Mouse (Mus musculus) C2C12 (cell line): ENCODE data around the gene Abhd14b.

Source experiments
- CTCF ChIP-seq: IDR thresholded peaks from one replicate; pipeline ENCODE4 v1.5.1; 2011; ENCODE audit not compliant: control insufficient read depth, insufficient read depth, insufficient read length
- FOSL1 ChIP-seq: IDR thresholded peaks from one replicate; pipeline ENCODE4 v1.8.0; 2011; ENCODE audit warnings: mild to moderate bottlenecking, low read length; ENCODE audit not compliant: poor library complexity, insufficient read depth, severe bottlenecking
- MYOD1 ChIP-seq: IDR thresholded peaks from one replicate; pipeline ENCODE4 v1.6.1; 2011; ENCODE audit warnings: low read depth; ENCODE audit not compliant: control insufficient read depth, insufficient read length
- MYOG ChIP-seq: IDR thresholded peaks from one replicate; pipeline ENCODE4 v1.6.1; 2011; ENCODE audit not compliant: control insufficient read depth, insufficient read length; ENCODE audit errors: extremely low read depth
- USF1 ChIP-seq: IDR thresholded peaks from one replicate; pipeline ENCODE4 v1.6.1; 2011; ENCODE audit warnings: low read depth, mild to moderate bottlenecking, control low read depth, moderate library complexity

DNA sequence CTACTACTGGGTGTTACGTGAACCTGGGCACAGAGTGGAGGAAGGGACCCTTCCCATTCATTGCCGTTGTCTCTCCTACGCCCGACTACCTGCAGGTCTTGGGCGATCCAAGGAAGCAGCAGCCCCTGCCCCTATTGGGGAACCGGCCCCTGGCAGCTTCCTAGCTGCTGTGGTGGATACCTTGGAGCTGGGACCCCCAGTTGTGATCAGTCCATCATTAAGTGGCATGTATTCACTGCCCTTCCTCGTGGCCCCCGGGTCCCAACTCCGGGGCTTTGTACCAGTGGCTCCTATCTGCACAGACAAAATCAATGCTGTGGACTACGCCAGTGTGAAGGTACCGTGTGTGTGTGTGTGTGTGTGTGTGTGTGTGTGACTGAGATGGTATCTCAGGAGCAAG lies 4.0 kb downstream of the Abhd14b start:
- TF ChIP-seq MYOD1 (no peak), CTCF (no peak), USF1 (no peak), MYOG (no peak), FOSL1 (no peak)
